Mouse (Mus musculus) skeletal muscle tissue, adult 2 months (tissue): ENCODE data around the gene Rubcn.

Experiments used
- DNase-seq: peaks from one replicate; pipeline ENCODE4 v3.0.0-alpha.2; 2012; ENCODE audit warnings: low read depth, low spot score

The Rubcn gene

DNA sequence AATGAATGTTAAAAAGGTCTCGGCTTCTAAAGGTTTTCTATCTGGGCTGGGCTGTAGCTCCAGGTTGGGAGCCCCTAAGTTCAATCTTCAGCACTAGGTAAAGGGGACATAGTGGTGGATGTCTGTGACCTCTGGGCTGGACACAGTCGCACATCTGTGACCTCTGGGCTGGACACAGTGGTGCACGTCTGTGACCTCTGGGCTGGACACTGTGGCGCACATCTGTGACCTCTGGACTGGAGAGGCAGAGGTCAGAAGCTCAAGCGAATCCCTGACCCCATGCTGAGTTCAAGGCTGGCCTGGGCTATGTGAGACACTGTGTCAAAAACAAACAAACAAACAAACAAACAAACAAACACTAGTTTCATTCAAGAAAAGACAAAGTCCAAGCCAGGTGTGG lies 7.3 kb downstream of the Rubcn start:
- no peak for DNase-seq

DNA sequence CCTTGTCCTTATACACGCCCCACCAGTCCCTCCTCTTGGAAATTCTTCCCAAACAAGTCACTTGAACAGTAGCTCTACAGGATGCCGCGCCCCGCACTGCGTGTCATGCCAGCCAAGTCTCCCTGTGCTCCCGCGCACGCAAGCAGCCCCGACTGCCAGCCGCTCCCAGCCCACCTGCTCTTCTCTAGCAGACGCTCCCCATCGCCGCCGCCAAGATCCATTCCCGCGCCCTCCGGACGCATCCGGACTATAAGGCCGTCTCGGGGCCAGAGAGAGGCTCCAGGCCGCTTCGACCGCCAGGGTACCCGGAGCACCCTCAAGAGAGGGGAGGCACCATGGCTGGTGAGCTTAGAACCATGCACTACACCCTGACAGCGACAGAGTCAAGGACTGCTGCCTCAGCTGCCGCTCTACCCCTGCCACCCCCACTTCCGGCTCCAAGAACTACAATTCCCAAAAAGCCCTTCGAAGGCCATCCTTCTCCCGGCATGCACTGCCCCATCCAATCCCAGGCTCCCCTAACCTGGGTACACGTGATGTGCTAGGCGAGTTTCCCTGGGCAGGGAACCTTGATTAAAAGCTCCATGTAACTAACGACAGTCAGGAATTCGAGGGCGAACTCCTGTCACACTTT lies 9.5 kb downstream of the Rubcn start:
- DNase-seq = peak; percentile 86

DNA sequence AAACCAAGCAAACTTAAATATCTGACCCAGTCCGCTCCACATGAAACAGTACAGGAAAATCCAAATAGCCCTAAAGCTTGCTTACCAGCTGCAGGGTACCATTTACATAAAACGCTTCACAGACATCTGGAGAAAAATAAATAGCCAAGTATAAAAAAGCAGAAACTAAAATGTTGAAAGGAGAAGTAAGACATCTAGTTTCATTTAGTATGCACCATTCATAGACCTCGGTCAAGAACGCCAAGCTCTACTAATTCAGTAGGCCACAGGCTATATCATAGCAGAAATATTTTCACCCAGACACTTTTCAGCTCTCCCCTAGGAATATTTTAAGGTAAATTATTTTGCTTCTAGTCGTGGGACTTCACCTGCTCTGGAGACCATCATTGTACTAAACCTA lies 10.9 kb downstream of the Rubcn start:
- DNase-seq = no peak

DNA sequence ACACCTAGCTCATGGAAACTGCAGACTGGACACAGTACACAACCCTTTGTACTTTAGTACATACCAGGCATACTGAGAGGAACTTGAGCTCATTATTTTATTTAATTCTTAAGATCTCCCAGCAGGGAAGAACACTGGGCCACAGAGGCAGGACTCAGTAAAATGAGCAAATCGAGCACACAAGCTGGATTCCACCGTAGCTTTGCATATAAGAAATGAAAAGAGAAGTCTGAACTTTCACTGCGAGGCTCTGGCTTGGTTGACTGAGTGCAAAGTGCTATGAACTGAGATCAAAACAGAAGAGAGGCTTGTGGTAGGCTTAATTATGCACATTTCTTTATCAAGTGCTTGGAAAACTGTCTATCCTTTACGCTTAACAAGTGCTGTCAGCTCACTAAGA lies 12.2 kb downstream of the Rubcn start:
- DNase-seq = no peak

DNA sequence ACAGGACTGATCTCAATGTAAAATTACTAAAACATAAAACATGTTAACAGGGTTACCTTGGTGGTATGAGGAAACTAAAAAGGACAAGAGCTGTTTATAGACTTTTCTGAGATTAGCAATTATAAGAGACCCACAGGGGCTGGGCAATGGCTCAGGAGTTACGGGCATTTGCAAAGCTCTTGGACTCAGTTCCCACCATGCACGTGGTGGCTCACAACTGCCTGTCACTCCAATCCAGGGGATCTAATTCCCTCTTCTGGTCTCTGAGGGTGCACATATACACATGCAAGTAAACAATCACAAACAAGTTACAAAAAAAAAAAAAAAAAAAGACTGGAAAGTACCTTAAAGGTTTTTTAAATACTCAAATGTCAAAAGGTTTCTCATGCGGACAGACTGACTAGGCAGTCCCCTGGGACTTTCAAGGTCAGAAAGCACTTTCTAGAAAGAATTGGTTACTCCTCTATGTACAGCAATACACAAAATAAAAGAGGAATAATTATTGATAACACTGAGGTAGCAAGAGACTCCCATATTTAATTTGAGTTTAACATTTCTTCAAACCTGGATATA lies 15.7 kb downstream of the Rubcn start:
- DNase-seq = no peak

DNA sequence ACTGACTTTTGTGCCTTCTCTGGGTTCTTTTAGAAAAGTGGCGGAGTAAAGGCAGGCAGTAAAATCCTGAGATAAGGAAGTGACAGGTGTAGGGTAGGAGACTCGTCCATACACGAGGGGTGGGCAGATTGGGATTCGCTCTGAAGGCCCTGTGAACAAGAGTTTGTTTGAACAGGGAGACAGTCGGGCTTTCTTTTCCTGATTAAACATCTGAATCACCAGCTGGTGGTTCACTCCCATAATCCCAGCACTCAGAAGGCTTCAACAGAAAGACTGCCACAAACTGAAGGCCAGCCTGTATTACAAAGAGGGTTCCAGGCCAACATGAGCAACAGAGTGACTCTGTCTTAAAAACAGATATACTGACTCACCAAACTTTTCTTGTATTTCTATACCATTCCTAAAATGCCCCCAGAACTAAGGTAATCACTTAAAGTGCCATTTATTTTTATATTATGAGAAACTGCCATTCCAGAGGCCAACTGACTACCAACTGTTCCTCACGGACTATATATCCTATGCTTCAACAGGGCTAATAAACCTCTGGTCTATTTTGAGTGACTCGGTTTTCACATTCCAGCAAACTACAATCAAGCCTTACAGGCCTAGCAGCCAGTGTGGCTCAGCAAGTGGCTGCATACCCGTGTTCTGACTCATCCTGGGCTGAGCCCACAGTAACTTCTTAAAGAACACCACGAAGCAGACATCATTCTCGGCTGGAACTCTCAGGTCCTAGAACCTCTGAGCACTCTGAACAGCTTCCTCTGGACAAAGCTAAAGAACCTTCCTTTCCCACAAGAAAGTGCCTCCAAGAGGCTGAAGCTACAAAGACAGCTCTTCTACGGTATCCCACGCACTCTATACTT lies 18.6 kb downstream of the Rubcn start:
- peak; percentile 64 for DNase-seq

DNA sequence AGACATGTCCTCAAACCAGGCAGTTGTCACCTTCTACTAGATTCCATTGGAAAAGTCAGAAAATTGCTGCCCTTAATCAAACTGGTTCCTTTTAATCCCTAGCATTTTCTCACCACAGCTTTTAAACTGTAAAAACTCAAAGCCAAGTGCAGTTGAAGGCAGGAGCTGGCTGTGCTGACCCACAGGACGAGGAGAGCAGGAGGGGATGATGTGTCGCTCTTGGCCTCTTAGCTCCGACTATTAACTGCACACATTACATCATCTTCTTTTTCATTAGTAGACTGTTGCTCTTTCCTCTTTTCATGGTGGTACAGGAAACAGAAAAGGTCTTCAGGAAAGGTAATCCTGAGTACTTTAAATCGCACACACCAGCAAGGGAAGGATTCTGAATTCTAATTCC lies 19.2 kb downstream of the Rubcn start:
- DNase-seq = peak; percentile 62

DNA sequence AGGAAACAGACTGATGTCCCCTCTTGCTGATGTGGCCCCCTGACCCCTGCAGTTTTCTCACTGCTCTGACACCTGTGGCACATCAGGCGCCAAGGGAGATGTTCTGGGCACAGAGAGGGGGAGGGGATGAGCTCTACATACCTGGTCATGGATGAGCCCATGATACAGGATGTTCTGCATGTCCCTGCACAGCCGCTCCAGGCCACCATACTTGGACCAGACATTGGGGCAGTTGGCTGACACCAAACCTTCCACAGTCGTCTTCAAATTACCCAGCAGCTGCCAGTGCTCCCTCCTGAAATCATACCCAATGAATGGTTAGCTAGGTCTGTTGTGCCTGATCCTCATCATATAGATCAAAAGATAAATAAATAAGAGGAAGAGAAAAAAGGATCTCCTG lies 20.8 kb downstream of the Rubcn start:
- peak; percentile 50 for DNase-seq

DNA sequence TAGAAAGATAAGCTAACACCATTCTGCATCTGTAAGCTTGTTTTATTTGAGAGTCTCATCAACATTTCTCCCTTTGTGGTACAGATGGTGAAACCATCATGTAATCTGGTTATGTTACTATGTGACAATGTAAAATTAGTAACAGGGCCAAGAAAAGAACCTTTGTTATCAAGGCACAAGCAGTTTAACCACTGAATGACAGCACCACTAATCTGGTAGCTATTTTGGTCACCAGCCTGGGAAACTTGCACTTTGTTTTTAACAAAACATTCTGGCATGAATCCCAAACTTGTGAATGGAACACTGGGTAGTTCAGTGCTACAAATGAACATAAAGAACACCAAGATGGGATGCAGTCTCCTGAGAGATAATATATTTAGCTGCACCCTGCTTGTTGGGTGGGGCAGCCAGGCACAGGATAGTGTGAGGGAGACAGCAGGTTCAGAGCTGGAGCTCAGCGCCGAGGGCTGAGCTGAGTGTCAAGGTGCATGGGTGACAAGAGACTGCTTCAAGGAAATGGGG lies 23.5 kb downstream of the Rubcn start:
- DNase-seq = no peak

DNA sequence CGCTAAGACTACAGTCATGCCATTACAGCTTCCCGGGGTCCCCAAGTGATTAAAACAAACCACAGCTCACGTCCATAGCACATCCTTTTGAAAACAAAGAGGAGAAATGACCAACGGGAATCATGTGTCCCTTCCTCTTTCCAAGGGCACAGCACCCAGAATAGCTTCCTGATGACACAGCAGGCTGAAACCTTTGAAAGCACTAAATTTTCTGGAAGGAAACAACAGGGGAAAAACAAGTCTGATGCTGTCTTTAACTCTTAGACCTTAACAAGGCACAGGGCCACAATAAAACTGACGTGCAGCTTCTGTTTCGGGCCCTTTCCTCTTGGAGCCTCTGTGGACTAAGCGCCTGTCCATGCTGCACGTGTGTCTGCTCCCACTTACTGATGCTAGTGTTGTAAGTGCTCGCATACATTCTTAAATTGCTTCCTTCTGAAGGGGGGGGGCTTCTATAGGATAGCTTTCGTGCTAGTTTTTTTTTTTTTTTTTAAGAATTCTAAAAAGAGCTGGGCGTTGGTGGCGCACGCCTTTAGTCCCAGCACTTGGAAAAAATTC lies 24.0 kb downstream of the Rubcn start:
- no peak for DNase-seq

DNA sequence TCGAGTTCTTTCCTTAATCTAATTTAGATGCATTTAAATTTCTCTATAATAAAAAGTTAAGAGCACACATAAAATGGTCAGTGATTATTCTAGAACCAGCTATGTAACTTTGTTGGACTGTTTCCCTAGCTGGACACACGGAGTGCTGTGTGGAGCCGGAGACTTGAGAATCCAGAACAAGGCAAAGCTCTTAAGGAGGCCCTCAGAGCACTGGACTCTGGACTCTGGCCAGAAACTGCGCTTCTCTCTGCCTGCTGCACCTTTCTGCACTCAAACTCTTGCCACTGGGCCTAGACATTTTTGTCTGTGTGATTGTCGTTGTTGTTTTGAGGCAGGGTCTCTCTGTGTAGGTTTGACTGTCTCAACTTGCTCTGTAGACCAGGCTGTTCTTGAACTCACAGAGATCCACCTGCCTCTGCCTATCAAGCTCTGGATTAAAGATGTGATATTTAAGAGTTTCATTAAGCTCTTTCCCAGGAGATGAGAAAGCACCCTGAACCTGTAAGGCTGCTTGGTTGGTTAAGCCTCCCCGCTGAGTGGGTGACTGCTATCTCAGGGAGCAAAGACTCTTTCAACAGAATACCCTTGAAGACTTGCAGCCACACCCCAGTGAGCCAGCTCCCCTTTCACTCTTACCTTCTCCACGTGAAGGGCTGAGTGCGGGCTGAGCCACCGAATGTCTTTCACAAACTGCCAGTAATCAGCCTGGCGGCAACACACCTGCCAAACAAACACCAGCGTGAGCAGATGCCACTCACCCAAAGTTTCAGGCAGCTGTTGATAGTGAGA lies 28.3 kb downstream of the Rubcn start:
- no peak for DNase-seq

DNA sequence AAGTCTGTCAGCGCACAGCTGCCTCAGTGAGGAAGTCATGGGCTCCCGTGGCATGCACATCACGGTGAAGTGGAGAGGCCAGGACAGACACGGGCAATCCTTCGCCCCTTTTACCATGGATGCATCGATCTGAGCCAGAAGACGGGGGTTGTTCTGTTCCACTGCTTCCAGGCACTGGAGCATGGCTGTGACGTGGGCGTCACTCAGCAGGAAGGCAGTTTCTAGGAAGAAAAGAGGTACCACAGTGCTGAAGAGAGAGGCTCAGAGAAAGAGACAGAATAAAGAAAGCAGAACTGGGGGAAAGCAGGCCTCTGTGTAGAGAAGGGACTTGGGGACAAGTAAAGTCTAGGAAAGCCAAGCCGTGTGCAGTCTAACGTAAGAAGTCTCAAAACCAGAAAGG lies 30.5 kb downstream of the Rubcn start:
- no peak for DNase-seq

DNA sequence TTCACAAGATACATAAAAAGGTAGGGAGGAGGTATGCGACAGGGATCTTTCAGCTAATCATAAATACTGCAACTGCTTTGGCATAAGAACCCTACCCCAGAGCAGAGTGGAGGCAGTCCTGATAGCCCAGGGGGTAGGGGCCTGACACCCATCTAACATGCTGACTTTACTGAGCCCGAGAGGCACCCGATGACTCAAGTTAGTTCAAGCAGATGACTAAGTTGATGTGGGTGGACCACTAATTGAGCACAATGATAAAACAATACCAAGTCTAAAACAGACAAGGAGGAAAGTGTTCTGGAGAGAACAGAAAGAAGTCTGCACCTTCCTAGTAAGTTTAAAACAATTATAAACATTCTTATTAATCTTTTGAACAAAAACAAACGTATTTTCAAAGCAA lies 46.1 kb downstream of the Rubcn start:
- no peak for DNase-seq

DNA sequence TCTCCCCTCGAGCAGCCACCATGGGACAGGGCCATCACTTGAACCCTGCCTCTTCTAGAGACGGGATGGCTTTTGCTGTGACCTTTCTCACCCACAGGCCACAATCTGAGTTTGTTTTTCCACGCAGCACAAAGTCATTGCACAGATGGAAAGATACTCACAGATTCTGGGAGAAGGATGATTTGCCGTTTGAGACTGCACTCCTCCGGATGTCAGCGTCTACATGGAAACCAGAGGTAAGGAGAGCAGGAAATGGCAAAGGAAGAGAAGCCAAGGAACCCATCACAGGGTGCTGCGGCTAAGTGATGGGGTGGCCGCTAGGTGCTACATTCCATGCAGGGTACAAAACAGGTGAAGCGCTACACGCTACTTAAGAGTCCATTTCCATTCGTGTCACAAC lies 48.5 kb downstream of the Rubcn start:
- DNase-seq = no peak

DNA sequence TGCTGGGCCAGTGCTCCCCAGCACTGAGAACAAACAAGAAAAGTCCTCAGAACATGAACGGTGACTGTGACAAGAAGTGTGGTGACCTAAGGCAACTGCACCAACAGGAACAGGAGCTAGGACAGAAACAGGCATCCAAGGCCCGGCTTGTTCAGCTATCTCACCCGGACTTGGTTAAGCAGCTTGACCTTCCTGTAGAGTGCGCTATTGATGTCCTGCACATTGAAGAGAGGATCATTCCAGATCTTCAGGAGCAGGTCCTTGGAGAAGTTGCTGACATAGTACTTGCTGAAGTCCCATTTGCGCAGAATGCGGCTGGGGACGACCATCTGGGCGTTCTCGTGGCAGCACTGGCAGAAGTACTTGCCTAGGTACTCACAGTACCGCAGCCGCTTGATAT lies 51.0 kb downstream of the Rubcn start:
- no peak for DNase-seq

DNA sequence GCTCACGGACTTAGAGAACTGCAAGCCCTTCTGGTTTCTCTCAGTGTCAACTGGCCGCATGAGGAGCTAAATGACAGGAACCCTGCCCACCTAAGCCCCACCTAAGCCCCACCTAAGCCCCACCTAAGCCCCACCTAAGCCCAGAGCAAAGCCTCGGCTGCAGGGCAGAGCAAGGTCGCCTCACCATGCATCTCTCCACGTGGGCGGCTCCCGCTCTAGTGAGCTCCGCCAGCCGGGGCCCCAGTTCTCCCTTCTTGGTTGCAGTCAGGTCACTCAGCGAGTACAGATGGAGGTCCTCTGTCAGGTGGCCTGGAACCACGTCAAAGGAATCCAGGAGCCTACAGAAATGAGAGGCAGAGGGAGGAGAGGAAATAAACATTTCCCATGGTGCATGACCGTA lies 52.2 kb downstream of the Rubcn start:
- DNase-seq = no peak

DNA sequence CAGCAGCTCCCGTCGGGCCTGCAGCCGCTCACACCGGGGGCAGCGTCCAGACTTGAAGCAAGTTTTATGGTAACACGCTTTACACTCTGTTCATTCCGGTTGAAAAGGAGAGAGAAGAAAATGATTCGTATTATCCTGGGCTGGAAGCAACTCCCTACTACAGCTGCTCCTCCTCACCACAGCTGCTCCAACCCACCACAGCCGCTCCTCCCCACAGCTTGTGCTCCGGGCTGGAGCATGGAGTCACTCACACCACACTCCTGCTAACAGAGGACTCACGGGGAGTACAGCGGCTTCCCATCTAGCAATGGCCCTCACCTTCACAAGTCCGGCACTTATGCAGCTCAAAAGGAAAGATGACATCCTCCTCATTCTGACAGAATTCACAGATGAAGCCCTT lies 53.5 kb downstream of the Rubcn start:
- DNase-seq = no peak

DNA sequence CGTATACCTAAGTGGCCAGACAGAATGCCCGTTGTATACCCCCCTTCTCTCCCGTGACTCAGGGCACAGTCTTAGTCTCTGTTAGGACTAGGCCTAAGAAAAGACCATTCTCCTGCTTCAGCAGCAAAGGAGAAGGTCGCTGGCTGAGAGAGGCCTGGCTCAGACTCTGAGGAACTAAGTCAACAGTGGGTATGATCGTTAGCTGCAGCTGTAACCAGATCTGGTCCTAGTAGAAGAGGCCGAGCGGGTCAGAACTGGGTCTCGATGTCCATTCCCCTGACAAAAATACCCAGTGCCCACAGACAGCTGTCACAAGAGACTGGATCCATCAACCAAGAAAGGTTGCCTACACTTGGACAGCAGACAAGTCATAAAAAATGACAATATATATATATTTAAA lies 54.1 kb downstream of the Rubcn start:
- peak; percentile 55 for DNase-seq

DNA sequence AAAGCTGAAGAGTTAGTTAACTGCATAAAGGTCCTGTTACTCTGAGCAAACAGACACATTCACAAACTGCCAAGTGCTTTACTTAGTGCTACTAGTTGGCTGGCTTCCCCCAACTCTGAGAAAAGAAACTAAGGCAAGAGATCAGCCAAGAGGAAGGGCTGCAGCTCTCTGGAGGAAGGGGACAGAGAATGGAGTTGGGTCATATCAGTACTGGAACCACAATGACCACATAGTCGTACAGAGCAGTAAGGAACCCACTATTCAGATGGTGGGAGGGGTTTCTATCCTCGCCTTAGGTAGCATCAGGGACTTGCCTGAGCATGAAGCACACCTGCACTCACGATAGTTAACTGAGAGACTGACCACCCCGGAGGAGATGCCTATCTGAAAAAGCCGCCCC lies 54.7 kb downstream of the Rubcn start:
- DNase-seq = no peak

DNA sequence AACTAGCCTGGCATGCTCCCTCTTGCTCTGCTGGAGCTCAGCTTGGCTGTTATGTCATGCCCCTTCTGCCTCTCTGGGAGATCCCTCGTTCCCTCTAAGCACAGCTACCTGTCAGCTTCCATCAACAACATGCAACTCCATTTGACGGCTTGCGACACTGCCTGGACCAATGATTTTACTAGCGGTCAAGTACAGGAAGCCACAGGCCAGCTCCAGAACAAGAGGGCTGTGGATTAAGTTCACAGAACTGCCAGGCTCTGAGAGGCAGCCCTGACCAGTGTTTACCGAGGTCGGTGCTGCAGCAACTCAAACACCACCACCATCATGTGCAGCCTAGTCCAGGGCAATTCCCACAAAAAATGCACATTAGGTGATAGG lies 55.1 kb downstream of the Rubcn start:
- DNase-seq = no peak

DNA sequence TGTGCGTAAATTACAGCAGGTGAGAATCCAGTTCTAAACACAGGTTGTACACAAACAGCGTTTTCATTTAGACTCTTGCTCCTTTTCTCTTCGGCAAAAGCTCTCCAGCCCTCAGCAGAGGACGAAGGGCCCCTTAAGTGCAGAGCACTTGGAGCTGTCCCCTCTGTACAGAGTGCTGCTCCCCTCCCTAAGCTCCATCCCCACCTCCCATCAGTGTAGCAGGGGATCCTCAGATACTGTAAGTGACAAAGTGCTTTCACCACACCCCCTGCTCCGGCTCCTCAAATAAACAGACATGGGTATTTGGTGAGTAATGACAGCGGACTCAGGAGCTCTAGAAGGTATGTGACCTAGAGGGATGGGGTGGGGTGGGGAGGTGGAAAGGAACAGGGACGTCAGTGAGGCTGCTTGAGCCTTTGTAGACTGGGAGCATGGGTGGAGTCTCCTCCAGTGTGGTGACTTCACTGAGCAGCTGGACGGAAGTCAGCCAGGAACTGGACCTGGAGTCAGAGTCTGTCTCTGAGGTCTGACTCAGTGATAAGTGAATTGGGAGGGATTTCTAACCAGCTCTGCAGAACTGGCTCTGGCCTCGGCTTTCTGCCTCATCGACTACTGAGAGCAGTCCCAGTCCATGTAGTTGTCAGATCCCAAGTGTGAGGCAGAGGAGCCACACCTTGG lies 55.7 kb downstream of the Rubcn start:
- peak; percentile 77 for DNase-seq
